Mouse (Mus musculus) adrenal gland, adult 8-10 months (tissue): ENCODE measurements around the gene Tmem80. TPM values are rescaled to one million over a fixed set of nuclear protein-coding genes. Genes with fewer than 3 reads are reported as not detected.

Experiments used
- DNase-seq: peaks from one replicate; pipeline ENCODE4 v3.0.0; 2022
- total RNA-seq, 4 experiments: library from RNA; stranded (reverse); gene quantifications; 2 replicates each; pipeline ENCODE4 v1.2.4; 2022

Gene Tmem80
- 10 to 100 TPM; 31.4 to 46.6 (median 34.8) TPM for total RNA-seq

DNA sequence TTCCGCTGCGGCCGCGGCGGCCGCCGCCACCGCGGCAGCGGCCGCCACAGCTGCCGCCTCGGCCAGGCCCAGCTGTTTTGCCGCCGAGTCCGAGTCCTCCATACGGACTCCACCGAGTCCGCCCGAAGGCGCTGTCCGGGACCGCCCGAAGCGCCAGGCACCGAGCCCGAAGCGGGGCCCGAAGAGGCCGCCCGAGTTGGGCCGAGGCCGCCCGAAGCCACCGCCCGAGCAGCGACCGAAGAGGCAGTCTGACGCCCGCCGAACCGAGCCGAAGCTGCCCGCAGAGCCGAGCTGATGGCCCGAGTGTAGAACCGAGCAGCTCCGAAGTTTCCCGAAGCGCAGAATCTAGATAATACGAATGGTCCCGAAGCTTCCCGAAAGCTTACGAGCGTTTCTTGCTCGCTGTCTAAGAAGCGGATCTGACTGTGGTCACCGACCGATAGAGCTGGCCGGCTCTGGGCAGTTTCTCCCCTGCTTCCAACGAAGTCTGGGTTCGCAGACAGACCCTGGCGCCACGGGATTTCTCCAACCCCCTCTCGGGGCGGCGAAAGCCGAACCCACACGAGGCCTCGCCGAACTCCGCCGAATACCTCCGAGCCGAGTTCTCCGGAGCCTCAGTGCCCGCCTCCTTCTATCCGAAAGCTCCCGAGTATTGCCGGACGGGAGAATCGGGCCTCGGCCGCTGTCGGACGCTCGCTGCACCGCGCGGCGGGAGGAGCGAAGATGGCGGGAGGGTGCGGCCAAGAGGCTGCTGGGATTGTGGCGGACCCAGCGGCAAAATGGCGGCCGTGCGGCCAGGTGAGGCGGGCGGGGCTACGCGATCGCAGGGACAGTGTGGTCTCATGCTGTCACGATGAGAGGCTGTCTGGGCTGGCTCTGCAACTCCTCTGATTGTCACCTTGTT is at the start of gene Tmem80, which contains the start of gene Deaf1:
Tmem80 (plus strand) TSS at position 271 of the 904 bp plus-strand sequence.
Deaf1 (minus strand) TSS at position 222 of the 904 bp plus-strand sequence.
- DNase-seq = peak; percentile 98

DNA sequence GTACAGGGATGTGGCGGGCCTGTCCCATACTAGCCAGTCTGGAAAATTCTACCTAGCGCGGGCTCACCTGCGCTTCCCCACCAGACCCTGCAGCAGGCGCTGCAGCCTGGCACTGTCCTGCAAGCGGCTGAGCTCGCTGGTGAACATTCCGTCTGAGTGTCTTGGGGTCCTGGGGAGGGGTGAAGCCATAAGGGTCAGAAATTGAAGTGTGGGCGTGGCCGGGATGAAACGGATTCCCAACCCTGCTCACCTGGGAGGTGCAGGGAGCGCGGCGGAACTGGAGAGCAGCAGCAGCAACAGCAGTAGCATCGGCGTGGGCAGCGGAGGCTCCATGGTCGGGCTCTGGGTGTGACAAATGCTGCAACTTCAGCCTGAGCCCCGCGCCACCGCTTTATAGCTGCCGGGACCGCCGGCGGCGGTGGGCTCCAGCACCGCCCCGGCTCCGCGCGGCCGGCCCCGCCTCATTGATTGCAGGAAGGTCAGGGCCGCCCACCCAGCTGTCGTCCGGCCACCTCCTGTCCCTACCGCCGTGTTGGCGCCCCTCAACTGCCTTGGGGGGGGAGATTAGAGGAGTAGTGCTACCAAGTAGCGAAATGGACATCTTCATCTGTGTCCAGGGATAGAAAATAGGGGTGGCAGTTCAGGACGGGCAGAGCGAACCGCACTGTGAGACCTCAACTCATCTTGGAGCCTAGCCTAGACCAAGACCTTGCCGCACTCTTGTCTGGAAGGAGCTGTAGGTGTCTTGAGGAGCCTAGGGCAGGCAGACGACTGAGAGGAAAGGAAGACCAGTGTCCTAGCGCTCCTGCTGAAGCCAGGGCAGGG is 48.6 kb upstream of the Tmem80 start, which contains the start of gene Sct:
Sct (minus strand) TSS at position 368 of the 825 bp plus-strand sequence.
- no peak for DNase-seq

DNA sequence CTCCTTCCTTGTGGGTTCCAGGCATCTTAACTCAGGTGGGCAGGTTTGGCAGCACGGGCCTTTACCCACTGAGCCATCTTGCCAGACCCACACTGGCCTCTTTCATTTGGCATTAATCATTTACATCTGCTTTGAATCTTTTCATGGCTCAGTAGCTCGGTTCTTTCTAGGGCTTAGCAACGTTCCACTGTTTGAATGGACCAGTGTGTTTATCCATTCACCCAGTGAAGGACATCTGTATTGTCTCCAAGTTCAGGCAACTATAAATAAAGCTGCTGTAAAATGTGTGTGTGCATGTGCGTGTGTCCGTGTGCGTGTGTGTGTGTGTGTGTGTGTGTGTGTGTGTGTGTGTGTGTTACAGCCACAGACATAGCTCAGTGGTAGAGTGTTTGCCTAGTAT is 46.1 kb upstream of the Tmem80 start:
- DNase-seq = no peak

DNA sequence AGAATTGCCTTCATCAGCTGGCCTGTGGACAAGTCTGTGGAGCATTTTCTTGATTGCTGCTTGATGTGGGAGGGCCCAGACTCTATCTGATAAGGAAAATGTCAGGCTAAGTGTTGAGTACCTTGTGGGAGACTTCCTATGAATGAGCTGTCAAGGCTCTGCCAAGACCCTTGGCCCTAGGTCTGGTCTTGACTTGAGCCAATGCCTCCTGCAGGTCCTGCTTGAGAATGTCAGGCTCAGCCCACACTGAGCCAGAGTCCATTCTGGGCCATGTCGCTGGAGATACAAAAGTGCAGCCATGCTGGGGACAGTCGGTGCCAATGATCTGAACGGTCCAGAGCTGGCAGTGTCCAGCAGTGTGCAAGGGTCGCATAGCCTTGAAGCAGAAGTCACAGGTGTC is 44.8 kb upstream of the Tmem80 start:
- no peak for DNase-seq

DNA sequence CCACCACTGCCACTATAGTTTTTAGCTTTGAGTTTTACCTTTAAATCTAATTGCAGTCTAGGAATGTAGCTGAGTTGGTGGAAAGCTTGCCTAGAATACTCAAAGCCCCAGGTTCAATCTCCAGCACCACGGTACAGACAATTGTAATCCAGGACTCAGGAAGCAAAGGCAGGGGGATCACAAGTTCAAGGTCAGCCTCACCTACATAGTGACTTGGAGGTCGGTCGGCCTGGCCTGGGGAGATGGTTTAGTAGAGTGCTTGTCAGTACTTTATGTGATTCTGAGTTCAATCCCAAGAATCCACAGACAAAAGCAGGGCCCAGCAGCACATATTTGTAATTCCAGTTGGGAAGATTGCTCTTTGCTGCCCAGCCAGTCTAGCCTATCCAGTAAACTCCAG is 39.5 kb upstream of the Tmem80 start:
- DNase-seq = no peak

DNA sequence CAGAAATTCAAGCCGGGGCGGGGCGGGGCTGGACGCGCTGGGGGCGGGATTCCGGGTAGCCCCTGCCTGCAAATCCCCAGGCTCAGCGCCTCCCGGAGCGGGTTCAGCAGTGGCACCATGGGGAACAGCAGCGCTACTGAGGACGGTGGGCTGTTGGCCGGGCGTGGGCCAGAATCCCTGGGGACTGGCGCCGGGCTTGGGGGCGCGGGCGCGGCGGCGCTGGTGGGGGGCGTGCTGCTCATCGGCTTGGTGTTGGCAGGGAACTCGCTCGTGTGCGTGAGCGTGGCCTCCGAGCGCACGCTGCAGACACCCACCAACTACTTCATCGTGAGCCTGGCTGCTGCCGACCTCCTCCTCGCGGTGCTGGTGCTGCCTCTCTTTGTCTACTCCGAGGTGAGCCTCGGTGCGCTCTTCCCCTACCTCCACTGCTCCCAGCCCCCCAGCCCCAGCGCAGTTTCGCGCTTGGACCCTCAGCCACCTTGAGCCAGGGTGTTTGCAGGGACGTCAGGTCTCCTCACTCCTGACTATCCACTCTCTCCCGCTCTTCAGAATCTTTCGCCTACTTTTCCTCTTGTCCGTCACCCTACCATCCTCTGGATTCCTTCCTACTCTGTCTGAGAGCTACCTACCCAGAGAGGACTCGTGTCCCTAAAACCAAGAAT is 35.5 kb upstream of the Tmem80 start, which contains the start of gene Drd4:
Drd4 (plus strand) TSS at position 86 of the 662 bp plus-strand sequence.
- DNase-seq = no peak

DNA sequence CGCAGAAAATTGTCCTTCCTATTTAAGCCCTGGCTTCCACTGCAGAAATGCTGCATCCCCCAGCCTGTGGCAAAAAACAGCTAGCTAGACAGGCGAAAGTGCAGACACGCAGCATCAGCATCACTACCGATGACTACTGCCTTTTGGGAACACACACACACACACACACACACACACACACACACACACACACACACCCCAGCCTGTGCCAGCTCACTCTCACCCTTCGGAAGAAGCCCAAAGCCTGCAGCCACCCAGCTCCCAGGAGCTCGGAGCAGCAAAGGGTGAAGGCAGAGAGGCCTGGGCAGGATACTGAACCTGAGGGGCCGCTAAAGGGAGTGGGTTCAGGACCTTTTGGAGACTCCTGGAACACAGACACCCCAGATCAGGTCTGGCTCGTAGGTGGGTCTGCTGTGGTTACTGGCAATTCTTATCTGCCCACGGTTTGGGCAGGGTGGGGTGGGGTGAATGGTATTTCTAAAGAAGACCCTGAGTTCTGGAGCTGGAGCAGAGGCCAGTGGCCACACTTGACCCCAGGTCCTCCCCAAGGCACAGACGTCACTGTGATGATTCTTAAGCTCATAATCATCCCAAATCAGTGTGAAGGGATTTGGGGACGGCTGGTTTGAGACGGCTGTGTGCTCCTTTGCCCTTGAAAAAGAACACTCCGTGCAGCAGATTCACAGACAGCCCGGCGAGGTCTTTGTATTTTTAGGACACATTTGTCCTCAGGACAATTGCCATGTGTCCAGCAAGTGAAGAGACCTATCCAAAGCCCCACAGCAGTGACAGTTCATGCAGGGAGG is 34.8 kb upstream of the Tmem80 start:
- DNase-seq = no peak

DNA sequence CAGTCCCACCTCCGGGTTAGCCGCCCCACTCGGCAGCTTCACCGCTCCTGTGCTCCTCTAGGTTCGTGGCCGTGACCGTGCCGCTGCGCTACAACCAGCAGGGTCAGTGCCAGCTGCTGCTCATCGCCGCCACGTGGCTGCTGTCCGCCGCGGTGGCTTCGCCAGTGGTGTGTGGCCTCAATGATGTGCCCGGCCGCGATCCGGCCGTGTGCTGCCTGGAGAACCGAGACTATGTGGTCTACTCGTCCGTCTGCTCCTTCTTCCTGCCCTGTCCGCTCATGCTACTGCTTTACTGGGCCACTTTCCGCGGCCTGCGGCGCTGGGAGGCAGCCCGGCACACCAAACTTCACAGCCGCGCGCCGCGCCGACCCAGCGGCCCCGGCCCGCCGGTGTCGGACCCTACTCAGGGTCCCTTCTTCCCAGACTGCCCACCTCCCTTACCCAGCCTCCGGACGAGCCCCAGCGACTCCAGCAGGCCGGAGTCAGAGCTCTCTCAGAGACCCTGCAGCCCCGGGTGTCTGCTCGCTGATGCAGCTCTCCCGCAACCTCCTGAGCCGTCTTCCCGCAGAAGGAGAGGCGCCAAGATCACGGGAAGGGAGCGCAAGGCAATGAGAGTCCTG is 33.6 kb upstream of the Tmem80 start:
- no peak for DNase-seq

DNA sequence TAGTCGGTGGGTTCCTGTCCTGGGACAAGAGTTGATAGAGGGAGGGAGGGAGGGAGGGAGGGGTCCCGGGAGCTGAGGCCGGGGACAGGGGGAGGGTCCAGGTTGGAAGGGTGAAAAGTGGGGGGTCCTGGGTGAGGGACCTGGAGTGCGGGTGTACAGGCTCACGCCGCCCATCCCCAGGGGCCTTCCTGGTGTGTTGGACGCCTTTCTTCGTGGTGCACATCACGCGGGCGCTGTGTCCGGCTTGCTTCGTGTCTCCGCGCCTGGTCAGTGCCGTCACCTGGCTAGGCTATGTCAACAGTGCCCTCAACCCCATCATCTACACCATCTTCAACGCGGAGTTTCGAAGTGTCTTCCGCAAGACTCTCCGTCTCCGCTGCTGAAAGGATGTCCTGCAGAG is 33.1 kb upstream of the Tmem80 start:
- DNase-seq = no peak

DNA sequence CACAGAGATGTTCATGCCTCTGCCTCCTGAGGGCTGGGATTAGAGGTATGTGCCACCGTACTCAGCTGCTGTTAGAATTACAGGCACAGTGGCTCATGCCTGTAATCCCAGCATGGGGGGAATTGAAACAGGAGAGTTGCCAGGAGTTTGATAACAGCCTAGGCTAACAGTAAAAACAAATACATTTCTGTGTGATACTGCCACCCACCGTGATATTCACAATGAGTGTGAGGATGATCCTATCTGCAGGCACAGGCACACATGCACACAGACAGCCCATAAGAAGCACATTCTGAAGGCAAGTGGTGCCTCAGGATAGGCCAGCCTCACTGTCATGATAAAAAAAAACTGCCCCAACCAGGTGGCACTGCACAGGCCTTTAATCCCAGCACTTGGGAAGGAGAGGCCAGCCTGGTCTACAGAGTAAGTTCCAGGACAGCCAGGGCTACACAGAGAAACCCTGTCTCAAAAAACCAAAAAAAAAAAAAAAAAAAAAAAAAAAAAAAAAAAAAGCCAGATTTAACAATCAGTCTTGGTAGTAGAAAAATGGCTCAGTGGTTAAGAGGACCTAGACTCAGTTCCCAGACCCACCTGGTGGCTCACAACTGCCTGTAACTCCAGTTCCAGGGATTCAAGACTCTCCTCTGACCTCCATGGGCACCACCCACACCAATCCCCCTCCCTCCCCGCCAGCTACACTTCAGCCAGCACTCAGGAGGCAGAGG is 29.5 kb upstream of the Tmem80 start:
- no peak for DNase-seq

DNA sequence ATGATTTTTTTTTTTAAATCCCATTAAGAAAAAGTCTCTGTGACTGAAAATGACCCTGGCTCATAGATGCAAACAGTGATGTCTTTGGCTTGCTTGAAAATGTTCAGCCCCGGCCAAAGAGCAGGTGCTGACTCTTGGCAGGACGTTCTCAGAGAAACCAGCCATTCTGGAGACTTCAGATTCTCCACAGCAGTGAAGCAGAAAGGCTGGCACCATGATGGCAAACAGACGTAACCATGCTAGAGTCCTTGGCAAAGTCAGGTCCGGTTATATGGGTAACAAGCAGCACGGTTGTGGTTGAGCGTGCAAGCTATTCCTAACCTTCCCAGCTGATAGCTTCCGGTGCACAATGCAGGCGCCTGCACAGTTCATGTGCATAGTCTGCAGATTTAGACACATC is 28.4 kb upstream of the Tmem80 start:
- no peak for DNase-seq

DNA sequence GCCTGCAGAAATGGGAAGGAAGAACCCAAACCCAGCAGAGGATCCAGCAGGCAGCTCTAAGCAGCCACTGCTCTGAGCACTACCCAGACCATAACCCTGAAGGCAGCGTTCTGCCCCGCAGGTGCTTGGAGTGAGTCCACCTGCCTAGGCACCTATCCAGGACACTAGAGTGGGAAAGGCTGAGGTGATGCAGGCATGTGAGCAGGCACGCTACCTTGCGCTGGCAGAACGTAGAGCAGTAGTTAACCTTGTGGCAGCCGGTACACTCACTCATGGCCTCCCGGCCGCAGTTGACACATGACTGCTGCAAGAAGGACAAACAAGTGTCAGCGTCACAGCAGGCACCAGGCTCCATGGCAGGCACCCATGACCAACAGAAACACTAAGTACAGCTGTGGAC is 26.2 kb upstream of the Tmem80 start:
- DNase-seq = no peak

DNA sequence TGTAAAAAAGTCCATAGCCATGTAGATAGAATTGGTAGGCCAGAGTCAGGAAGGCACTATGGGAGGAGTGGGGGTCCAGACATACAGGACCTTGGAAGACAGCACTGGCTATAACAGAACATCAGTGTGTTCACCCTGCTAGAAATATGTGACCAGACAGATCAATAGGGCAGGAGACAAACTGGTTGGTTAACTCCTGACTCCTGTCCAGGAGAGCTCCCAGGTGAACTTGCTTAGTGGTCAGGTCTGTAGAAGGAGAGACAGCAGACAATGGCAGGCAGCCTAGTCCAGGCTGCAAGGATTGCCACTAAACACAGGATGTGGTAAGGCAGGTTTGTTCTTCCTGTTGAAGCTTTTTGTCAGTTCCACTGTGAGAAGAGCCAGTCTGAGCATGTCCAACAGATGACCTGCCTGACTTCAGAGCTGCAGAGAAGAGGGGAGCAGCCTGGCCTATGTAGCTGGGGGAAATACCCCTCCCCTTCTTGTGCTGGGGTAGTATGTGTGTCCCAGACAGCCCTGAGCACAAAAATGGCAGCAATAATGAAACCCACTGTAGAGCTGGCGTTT is 24.8 kb upstream of the Tmem80 start:
- no peak for DNase-seq

DNA sequence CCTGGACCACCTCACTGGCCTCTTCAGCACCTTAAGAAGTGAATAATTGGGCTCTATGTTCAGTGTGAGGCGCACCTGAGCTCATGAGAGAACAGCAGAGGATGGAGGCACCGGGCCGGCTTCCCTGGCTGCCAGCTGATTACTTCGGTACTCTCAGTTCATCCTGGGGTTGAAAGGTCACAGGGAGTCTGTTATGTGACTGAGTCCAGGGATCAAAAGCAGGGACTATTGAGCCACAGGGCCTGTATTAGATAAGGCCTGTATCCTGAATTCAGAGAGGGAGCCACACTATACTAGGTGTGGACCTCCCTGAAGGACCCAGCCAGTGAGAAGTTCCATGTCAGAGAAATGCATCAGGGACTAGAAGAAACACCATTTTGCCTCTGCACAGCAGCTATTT is 23.0 kb upstream of the Tmem80 start:
- no peak for DNase-seq

DNA sequence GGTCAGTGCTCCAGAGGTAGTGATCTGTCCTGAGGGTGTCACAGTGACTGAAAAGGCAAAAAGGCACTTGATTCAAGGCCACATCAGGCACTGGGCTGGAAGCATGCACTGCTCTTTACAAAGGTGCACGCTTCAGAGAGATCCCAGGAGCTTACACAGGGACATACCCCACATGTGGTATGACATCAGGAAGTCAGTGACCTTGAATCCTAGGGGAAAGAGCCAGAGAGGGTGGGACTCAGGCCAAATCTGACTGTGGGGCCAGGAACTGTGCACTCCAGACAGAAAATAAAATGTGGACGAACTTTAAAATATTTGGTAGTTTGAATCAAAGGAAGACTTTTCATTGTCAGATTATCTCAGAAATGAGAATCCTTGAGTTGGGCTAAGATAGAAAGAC is 13.1 kb upstream of the Tmem80 start:
- no peak for DNase-seq

DNA sequence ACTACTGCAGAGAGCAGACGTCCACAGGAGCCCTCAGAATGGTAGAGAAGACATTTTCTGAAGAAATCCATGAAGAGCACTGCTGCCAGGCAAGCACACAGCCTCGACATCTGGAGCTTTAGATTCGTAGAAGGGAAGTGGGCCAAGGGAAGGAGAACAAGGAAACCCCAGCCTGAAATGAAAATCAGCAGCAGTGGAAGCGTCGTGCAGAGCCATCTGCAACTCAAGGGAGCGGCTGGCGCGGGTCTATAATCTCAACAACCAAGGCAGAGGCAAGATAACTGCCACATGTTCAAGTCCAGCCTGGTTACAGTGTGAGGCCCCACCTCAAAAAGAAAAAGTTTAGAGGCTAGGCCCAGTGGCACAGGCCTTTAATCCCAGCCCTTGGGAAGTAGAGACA is 12.5 kb upstream of the Tmem80 start:
- DNase-seq = no peak

DNA sequence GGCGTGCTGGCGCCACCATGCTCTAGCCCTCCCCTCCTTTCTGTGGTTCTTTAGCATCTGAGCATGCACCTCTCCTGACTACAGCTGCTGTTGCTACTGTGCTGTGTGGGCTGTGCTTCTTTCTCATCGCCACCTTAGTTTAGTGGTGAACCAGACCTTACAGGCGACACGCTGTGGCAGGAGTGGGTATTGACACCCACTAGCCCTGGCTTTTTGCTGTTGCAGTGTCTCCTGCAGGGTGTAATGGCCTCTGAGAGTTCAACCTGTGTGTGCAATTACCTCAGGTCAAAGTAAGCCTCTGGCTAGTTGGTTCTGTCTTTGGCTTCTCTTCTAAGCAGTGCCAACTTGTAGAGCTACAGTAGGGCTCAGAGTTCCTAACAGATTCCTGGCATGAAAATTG is 11.6 kb upstream of the Tmem80 start:
- no peak for DNase-seq

DNA sequence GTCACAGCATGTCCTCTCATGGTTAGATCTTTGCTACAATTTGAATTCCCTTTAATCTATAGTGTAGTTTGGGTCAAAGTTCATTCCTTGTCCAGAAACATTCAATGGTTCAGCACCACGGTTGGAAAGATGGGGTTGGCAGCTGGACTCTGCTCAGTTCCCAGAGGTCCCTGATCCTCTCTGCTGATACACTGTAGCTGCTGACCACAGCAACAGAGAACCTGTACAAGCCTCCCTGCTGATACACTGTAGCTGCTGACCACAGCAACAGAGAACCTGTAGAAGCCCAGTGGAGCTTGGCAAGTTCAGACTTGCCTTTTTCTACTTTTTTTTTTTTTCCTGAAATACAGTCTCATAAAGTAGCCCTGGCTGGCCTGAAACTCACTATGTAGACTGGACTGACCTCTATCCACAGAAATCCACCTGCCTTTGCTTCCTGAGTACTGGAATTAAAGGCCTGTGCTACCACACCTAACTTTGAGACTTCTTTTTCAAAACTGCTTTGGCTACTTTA is 9.9 kb upstream of the Tmem80 start:
- no peak for DNase-seq

DNA sequence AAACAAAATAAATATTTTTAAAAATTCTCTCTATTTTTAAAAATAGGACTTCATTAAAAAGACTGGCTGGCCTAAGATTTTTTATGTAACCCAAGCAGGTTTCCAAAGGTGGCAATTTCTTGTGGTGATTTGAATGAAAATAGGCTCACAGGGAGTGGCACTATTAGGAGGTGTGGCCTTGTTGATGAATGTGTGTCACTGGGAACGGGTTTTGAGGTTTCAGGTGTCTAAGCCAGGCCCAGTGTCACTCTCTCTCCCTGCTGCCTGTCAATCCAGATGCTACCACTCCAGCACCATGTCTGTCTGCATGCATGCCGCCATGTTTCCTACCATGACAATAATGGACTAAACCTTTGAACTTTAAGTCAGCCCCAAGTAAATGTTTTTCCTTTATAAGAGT is 8.1 kb upstream of the Tmem80 start:
- DNase-seq = no peak

DNA sequence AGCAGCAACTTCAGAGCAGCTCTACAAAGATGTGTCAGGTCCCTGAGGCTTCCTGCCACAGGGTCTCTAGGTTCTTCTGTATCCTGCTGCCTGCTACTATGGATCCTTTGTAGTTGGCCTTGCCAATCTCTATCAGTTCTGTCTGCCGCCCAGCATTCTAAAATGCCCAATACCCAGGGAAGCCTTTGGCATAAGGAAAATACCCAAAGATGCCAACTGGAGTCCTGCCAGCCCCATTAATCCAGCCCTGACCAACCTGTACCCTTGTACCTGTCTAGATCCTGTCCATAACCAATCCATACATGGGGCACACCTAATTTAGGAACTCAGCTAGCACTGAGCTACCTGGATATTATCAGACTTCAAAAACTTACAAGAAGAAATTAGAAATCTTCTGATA is 2.9 kb upstream of the Tmem80 start:
- no peak for DNase-seq
